Mouse (Mus musculus) small intestine, adult 2 months (tissue): ENCODE data around the gene Scmh1.

Source experiments
- CTCF ChIP-seq: fragments of 200-500 bp; IDR thresholded peaks from 2 replicates; pipeline ENCODE4 v1.5.1; 2012; ENCODE audit warnings: low read depth, mild to moderate bottlenecking, control low read depth, inconsistent platforms, low read length, moderate library complexity, mixed read lengths; ENCODE audit not compliant: insufficient replicate concordance, insufficient read length; ENCODE audit errors: extremely low read depth
- POLR2A ChIP-seq: fragments of 200-500 bp; IDR thresholded peaks from 2 replicates; pipeline ENCODE4 v1.6.1; 2012; ENCODE audit warnings: low read depth, mild to moderate bottlenecking, control low read depth, inconsistent platforms, low read length, moderate library complexity

GRCm38 (mm10) chr4:120368663-120369062 is 36.4 kb upstream of the Scmh1 start:
- TF ChIP-seq POLR2A = no peak
- peak; percentile 79; the same call in 1 of the 2 replicates for TF ChIP-seq CTCF
